Mouse (Mus musculus) kidney, adult 11 months (tissue): ENCODE measurements around the gene Olfr665.
"Not testable (repeated sequence)": the region's sequence is repeated elsewhere in the genome, so short reads cannot be mapped to it uniquely, and the experiment has no call there.

Source experiments
- DNase-seq: peaks from one replicate; pipeline ENCODE4 v3.0.0; 2022

Olfr665 gene

GRCm38 (mm10) chr7:104877731-104878130, at the start of gene Olfr665:
Gene Olfr665, plus strand, starts transcription at chr7:104878031.
- no peak for DNase-seq

GRCm38 (mm10) chr7:104842503-104842902, 35.3 kb upstream of the Olfr665 start, which contains the start of gene Usp17lb:
Gene Usp17lb, minus strand, starts transcription at chr7:104842603.
- DNase-seq = no peak

- no peak for DNase-seq
Measured at GRCm38 (mm10) chr7:104843731-104844287, 34.0 kb upstream of the Olfr665 start.

- not testable (repeated sequence) for DNase-seq
Measured at GRCm38 (mm10) chr7:104851546-104851945, 26.3 kb upstream of the Olfr665 start.

- DNase-seq = no peak
Measured at GRCm38 (mm10) chr7:104855248-104855750, 22.5 kb upstream of the Olfr665 start.

GRCm38 (mm10) chr7:104856709-104857108, 21.1 kb upstream of the Olfr665 start, which contains the start of gene Usp17la:
Gene Usp17la, plus strand, starts transcription at chr7:104857009.
- DNase-seq = not testable (repeated sequence)

- no peak for DNase-seq
Measured at GRCm38 (mm10) chr7:104857683-104858082, 20.1 kb upstream of the Olfr665 start.

GRCm38 (mm10) chr7:104861381-104861780, 16.4 kb upstream of the Olfr665 start:
- DNase-seq = no peak

- DNase-seq = no peak
Measured at GRCm38 (mm10) chr7:104895852-104896251, 18.0 kb downstream of the Olfr665 start, which contains the start of gene Olfr666. Gene Olfr666, minus strand, starts transcription at chr7:104895952.

- DNase-seq = no peak
Measured at GRCm38 (mm10) chr7:104921382-104921781, 43.6 kb downstream of the Olfr665 start, which contains the start of gene Olfr667. Gene Olfr667, minus strand, starts transcription at chr7:104921482.

GRCm38 (mm10) chr7:104927957-104928356, 50.1 kb downstream of the Olfr665 start, which contains the start of gene Olfr668:
Gene Olfr668, minus strand, starts transcription at chr7:104928057.
- DNase-seq = no peak
